Mouse (Mus musculus) ES-E14 (cell line): ENCODE measurements at regions not wholly inside any gene's neighbourhood (a gene's known extent, or its start where the extent isn't known, plus 50 kb on each side); places are given as distances from the start of the nearest gene placed in this dataset.

Experiments
- CHD2 ChIP-seq: IDR thresholded peaks from 2 replicates; pipeline ENCODE4 v1.6.1; 2014; ENCODE audit warnings: mild to moderate bottlenecking, low read depth, low read length, inconsistent platforms
- HCFC1 ChIP-seq: IDR thresholded peaks from 2 replicates; pipeline ENCODE4 v1.6.1; 2012; ENCODE audit warnings: low read length, inconsistent platforms, borderline replicate concordance; ENCODE audit not compliant: insufficient read depth

DNA sequence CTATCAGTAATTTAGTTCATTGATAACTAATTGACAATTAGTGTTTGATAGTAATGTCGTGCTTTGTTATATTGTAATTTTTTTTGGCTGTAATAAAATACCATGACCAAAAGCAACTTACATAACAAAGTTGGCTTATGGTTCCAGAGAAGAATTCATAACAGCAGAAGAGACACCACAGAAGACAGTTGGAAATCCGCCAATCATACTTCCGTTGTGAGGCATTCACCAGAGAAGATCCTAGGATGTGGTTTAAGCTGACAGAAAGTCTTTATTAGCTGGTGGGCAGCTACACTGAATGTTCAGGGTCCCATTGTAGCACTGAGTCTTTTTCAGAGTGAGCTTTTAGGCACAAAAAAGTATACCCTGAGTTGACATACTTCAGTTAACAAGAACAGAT, 109.9 kb downstream of the Sec23a start:
- TF ChIP-seq CHD2 (no peak), HCFC1 (no peak)
